Comparison of ENCODE assay signal across 9 mouse cellular contexts in the genomic region with DNA sequence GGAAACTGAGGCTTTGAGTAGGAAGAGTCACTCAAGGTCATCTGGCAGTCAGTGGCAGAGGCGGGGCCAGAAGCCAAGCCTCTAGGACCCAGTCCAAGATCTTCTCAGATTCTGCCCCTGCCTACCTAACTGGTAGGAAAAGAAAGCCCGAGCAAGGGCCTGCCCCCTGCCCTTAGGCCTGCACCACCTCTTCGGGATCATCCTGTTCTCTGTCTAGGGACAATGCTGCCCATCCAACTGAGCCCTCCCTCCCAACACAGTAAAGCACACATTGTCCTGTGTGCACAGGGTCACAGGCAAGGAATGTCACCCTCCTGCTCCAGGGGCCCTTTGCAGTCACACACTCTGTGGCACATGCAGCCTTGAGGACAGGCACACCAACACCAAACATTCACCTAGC. TPM values are rescaled to one million over a fixed set of nuclear protein-coding genes. Genes with fewer than 3 reads are reported as not detected.
DNase-seq lines count a peak whose midpoint lies in the region; ATAC-seq and TF ChIP-seq lines count a peak whose summit lies in the region.
"Had no signal": no experiment of that assay in that cellular context is flagged by ENCODE, and none has a peak within 500 bp of the region (broad histone marks: within the 10 kb centered on the region; RNA-seq: fewer than 3 reads in every experiment).

No protein-coding gene starts in this region.

- TF ChIP-seq POLR2A in thymus, adult 2 months (IDR thresholded peaks at IDR 0.05; ENCODE audit: control insufficient read depth, extremely low read depth, insufficient read depth, low read length, poor library complexity), result no peak

- no peaks in the 10 kb centered on the region for H3K36me3 ChIP-seq in forebrain, embryonic 11.5 days (ENCODE audit: control insufficient read depth, insufficient read depth, low read length)
- H3K36me3 ChIP-seq in hindbrain, embryonic 16.5 days (ENCODE audit: control insufficient read depth, insufficient read depth, low read length), result no peaks in the 10 kb centered on the region
- peaks cover 8% of the 10 kb centered on the region; the same call in 1 of the 2 replicates for H3K36me3 ChIP-seq in neural tube, embryonic 13.5 days
- H3K36me3 ChIP-seq in thymus, adult 2 months (ENCODE audit: control insufficient read depth, insufficient read depth, low read length), result no peaks in the 10 kb centered on the region

- H3K27me3 ChIP-seq in forebrain, embryonic 11.5 days (ENCODE audit: control insufficient read depth, insufficient read depth, low read length), result peaks cover 25% of the 10 kb centered on the region
- H3K27me3 ChIP-seq in hindbrain, embryonic 16.5 days (replicated peaks; ENCODE audit: control insufficient read depth, insufficient read depth, low read length), result no peaks in the 10 kb centered on the region
- H3K27me3 ChIP-seq in neural tube, embryonic 13.5 days, result peaks cover 17% of the 10 kb centered on the region
- no peaks in the 10 kb centered on the region for H3K27me3 ChIP-seq in thymus, adult 2 months (ENCODE audit: control insufficient read depth, insufficient read depth, low read length)

- no peak overlapping the region; the same call in 1 of the 2 replicates for H3K9ac ChIP-seq in forebrain, embryonic 11.5 days (ENCODE audit: low read length)
- H3K9ac ChIP-seq in hindbrain, embryonic 16.5 days (ENCODE audit: low read depth, low read length), result peak overlapping the region; percentile 89; the same call in 1 of the 2 replicates
- H3K9ac ChIP-seq in neural tube, embryonic 13.5 days, result peak overlapping the region; percentile 91

- H3K4me1 ChIP-seq in forebrain, embryonic 11.5 days (replicated peaks; ENCODE audit: control insufficient read depth, insufficient read depth, low read length), result peaks cover 27% of the 10 kb centered on the region
- H3K4me1 ChIP-seq in hindbrain, embryonic 16.5 days (ENCODE audit: control insufficient read depth, insufficient read depth, low read depth, low read length), result peaks cover 45% of the 10 kb centered on the region
- H3K4me1 ChIP-seq in neural tube, embryonic 13.5 days (replicated peaks), result peaks cover 75% of the 10 kb centered on the region
- H3K4me1 ChIP-seq in thymus, adult 2 months (replicated peaks; ENCODE audit: control insufficient read depth, insufficient read depth, low read length), result peaks cover 65% of the 10 kb centered on the region

- no peak for ATAC-seq in forebrain, embryonic 11.5 days (replicated peaks; ENCODE audit: low FRiP score)
- no peak for ATAC-seq in hindbrain, embryonic 16.5 days
- no peak for ATAC-seq in neural tube, embryonic 13.5 days (ENCODE audit: low read depth)

- WGBS in forebrain, embryonic 11.5 days, result 59% methylated on average over 3 of the region's 3 CpGs
- 41% methylated on average over 3 of the region's 3 CpGs for WGBS in hindbrain, embryonic 16.5 days
- 43% methylated on average over 3 of the region's 3 CpGs for WGBS in neural tube, embryonic 13.5 days
- WGBS in thymus, adult 2 months, result 94% methylated on average over 3 of the region's 3 CpGs

- no peak overlapping the region for H3K27ac ChIP-seq in forebrain, embryonic 11.5 days (ENCODE audit: low read depth, low read length)
- H3K27ac ChIP-seq in hindbrain, embryonic 16.5 days (ENCODE audit: low read depth, low read length), result no peak overlapping the region
- no peak overlapping the region for H3K27ac ChIP-seq in neural tube, embryonic 13.5 days (replicated peaks)
- H3K27ac ChIP-seq in thymus, adult 2 months (ENCODE audit: control insufficient read depth, insufficient read depth, low read length), result no peak overlapping the region

- TF ChIP-seq CTCF in thymus, adult 2 months (IDR thresholded peaks at IDR 0.05; ENCODE audit: borderline replicate concordance, control insufficient read depth, extremely low read depth, insufficient read depth, low read length, poor library complexity), result no peak

- H3K4me3 ChIP-seq in forebrain, embryonic 11.5 days (ENCODE audit: low read depth, low read length), result peak overlapping the region; percentile 68; the same call in 1 of the 2 replicates
- H3K4me3 ChIP-seq in hindbrain, embryonic 16.5 days (ENCODE audit: low read length), result peak overlapping the region; percentile 77
- peak overlapping the region; percentile 75 for H3K4me3 ChIP-seq in neural tube, embryonic 13.5 days
- H3K4me3 ChIP-seq in thymus, adult 2 months (ENCODE audit: control insufficient read depth, insufficient read depth, low read length), result no peak overlapping the region; the same call in 1 of the 2 replicates

- no peaks in the 10 kb centered on the region for H3K9me3 ChIP-seq in forebrain, embryonic 11.5 days (ENCODE audit: control insufficient read depth, low read length)
- no peaks in the 10 kb centered on the region for H3K9me3 ChIP-seq in hindbrain, embryonic 16.5 days (ENCODE audit: control insufficient read depth, low read length)
- no peaks in the 10 kb centered on the region for H3K9me3 ChIP-seq in neural tube, embryonic 13.5 days

- peak overlapping the region; percentile 98; the same call in 1 of the 2 replicates for H3K4me2 ChIP-seq in forebrain, embryonic 11.5 days (ENCODE audit: low read depth, low read length, severe bottlenecking)
- peak overlapping the region; percentile 82 for H3K4me2 ChIP-seq in hindbrain, embryonic 16.5 days (ENCODE audit: low read length)
- H3K4me2 ChIP-seq in neural tube, embryonic 13.5 days, result peak overlapping the region; percentile 98

- DNase-seq in heart, adult 18-20 months, result peak; percentile 59 to 60
- DNase-seq in heart, adult 8-10 months (ENCODE audit: low spot score), result no peak
- no peak for DNase-seq in forebrain, embryonic 11.5 days (ENCODE audit: low spot score)
- DNase-seq in right cerebral cortex, postnatal 10 days (ENCODE audit: low spot score in 2 of 2), result no peak
- DNase-seq in retina, postnatal 1 day, result no peak
- no peak for DNase-seq in thymus, adult 2 months
- DNase-seq: kidney, postnatal 36 days had no signal

RNA-seq across cellular contexts. Expression of a gene that starts 1.3 kb away (rescaled TPM):
- total RNA-seq in heart, adult 18-20 months (2021), result 10 to 100 TPM; 52.6 to 61.1 TPM
- total RNA-seq in heart, adult 8-10 months (2022), result 10 to 100 TPM; 48.8 to 95.2 (median 71.0) TPM
- 9.1 and 10.9 TPM in 2 replicates for polyA plus RNA-seq in forebrain, embryonic 11.5 days (2014; fragmentation: Nextera tagmentation; extraction: Ambion mirVana)
- 13.0 and 14.0 TPM in 2 replicates for polyA plus RNA-seq in hindbrain, embryonic 16.5 days (2015; fragmentation: Nextera tagmentation; extraction: Ambion mirVana)
- 13.5 and 15.5 TPM in 2 replicates for polyA plus RNA-seq in neural tube, embryonic 13.5 days (2015; fragmentation: Nextera tagmentation; extraction: Ambion mirVana)
- 187 and 196 TPM in 2 replicates for polyA plus RNA-seq in thymus, adult 2 months (2012; rRNA removed)

RNA-seq across cellular contexts. Expression of a gene that starts 14.5 kb away (rescaled TPM):
- total RNA-seq in heart, adult 18-20 months (2021), result 10 to 100 TPM; 21.8 to 22.6 TPM
- 10 to 100 TPM; 21.4 to 26.9 (median 23.8) TPM for total RNA-seq in heart, adult 8-10 months (2022)
- 6.6 and 7.4 TPM in 2 replicates for polyA plus RNA-seq in forebrain, embryonic 11.5 days (2014; fragmentation: Nextera tagmentation; extraction: Ambion mirVana)
- 8.6 and 11.0 TPM in 2 replicates for polyA plus RNA-seq in hindbrain, embryonic 16.5 days (2015; fragmentation: Nextera tagmentation; extraction: Ambion mirVana)
- polyA plus RNA-seq in neural tube, embryonic 13.5 days (2015; fragmentation: Nextera tagmentation; extraction: Ambion mirVana), result 9.3 and 9.6 TPM in 2 replicates
- polyA plus RNA-seq in thymus, adult 2 months (2012; rRNA removed), result 3.7 and 5.7 TPM in 2 replicates

RNA-seq across cellular contexts. Expression of a gene that starts 41.9 kb away (rescaled TPM):
- 1 to 10 TPM in 1 of 2 experiments, under 1 TPM in 1; 0.75 to 1.4 TPM for total RNA-seq in heart, adult 18-20 months (2021)
- 1 to 10 TPM in 2 of 4 experiments, under 1 TPM in 2; 0.73 to 1.7 (median 1.1) TPM for total RNA-seq in heart, adult 8-10 months (2022)
- polyA plus RNA-seq in forebrain, embryonic 11.5 days (2014; fragmentation: Nextera tagmentation; extraction: Ambion mirVana), result 0.21 and 0.44 TPM in 2 replicates
- 3.6 and 4.6 TPM in 2 replicates for polyA plus RNA-seq in hindbrain, embryonic 16.5 days (2015; fragmentation: Nextera tagmentation; extraction: Ambion mirVana)
- polyA plus RNA-seq in neural tube, embryonic 13.5 days (2015; fragmentation: Nextera tagmentation; extraction: Ambion mirVana), result 1.1 TPM in 2 replicates
- polyA plus RNA-seq in thymus, adult 2 months (2012; rRNA removed), result 6.8 and 8.1 TPM in 2 replicates

RNA-seq across cellular contexts. Expression of a gene that starts 43.4 kb away (rescaled TPM):
- 10 to 100 TPM; 87.2 to 90.7 TPM for total RNA-seq in heart, adult 18-20 months (2021)
- total RNA-seq in heart, adult 8-10 months (2022), result 100 to 1,000 TPM in 2 of 4 experiments, 10 to 100 TPM in 2; 96.5 to 106 (median 101) TPM
- polyA plus RNA-seq in forebrain, embryonic 11.5 days (2014; fragmentation: Nextera tagmentation; extraction: Ambion mirVana), result 45.5 and 57.8 TPM in 2 replicates
- polyA plus RNA-seq in hindbrain, embryonic 16.5 days (2015; fragmentation: Nextera tagmentation; extraction: Ambion mirVana), result 52.4 and 53.7 TPM in 2 replicates
- 46.7 and 47.4 TPM in 2 replicates for polyA plus RNA-seq in neural tube, embryonic 13.5 days (2015; fragmentation: Nextera tagmentation; extraction: Ambion mirVana)
- 78.2 and 85.0 TPM in 2 replicates for polyA plus RNA-seq in thymus, adult 2 months (2012; rRNA removed)

Comparison
In these comparisons a context has a peak if more than half of its experiments do, and no peak if none do; other contexts are left out.
1. DNase-seq: peak in heart, adult 18-20 months (2 of 2); none in heart, adult 8-10 months (single experiment), forebrain, embryonic 11.5 days (single experiment), right cerebral cortex, postnatal 10 days (0 of 2), retina, postnatal 1 day (single experiment) and thymus, adult 2 months (single experiment).
2. RNA of a gene that starts 1.3 kb away (polyA plus RNA-seq): 187 to 196 TPM in thymus, adult 2 months; 13.5 to 15.5 TPM in neural tube, embryonic 13.5 days, 13.0 to 14.0 TPM in hindbrain, embryonic 16.5 days and 9.1 to 10.9 TPM in forebrain, embryonic 11.5 days; every median in the first group is over 10 times any median in the second.
3. Peak in every context shown above with its lines, with median percentiles within 50 percentile points of each other: H3K4me2 ChIP-seq.